Mouse (Mus musculus): ENCODE data around the gene 9130023H24Rik. TPM values are rescaled to one million over a fixed set of nuclear protein-coding genes. Genes with fewer than 3 reads are reported as not detected.

The 9130023H24Rik gene
- polyA plus RNA-seq, 1 experiment from 2014 or later: 6.5 TPM

DNA sequence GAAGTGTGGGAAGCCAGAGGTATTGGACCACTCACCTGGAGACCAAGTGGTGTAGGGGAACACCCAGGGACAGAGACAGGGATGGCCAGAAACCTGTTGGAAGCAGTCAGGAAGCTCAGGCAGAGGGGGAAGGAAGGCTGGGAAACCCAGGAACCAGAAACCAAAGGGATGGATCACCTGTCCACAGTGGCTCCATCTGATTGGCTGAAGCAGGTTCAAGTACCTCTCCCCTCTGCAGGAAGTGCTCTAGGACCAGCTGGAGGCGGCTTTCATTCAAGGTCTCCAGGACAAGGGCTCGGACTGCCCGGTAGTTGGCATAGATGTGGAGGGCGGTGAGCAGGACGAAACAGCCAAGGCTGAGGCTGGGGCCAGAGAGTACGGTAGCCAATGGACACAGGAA is 38.2 kb upstream of the 9130023H24Rik start:
- Histone ChIP-seq H3K27me3 (replicated peaks; ENCODE audit: insufficient read depth, low read length) (no peaks in the 10 kb centered on the region), H3K27ac (ENCODE audit: low read length) (no peak overlapping the region), H3K4me2 (replicated peaks; ENCODE audit: low read depth, low read length) (no peak overlapping the region), H3K9ac (replicated peaks; ENCODE audit: low read depth) (no peak overlapping the region), H3K4me3 (ENCODE audit: low read depth, low read length) (no peak overlapping the region), H3K4me1 (ENCODE audit: insufficient read depth, low read depth, low read length) (peaks cover 3% of the 10 kb centered on the region; the same call in 1 of the 2 replicates), H3K9me3 (ENCODE audit: low read length) (no peaks in the 10 kb centered on the region), H3K36me3 (ENCODE audit: insufficient read depth, low read length) (peaks cover 42% of the 10 kb centered on the region)
- TF ChIP-seq EP300 (IDR thresholded peaks at IDR 0.05): no peak
- TF ChIP-seq CTCF (IDR thresholded peaks at IDR 0.05): no peak
- WGBS: 92% methylated on average over 6 of the region's 6 CpGs
- DNase-seq (ENCODE audit: low spot score): no peak
- no peak for ATAC-seq

DNA sequence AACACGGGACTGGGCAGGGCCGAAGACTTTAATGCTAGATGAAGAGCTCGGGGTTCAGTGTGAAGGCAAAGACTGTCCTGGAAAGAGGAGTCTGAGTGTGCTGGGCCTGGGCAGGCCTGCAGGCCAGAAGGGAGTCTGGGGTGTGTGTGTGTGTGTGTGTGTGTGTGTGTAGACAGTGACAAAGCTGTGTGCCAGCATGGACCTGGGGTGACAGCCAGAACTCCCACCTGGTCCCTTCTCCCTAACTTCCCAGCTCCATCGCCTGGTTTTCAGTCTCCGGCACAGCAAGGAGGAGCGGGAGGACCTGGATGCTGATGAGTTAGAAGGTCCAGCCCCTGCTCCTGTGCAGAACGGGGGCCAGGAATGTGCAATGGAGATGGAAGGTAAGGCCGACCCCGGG is 33.7 kb upstream of the 9130023H24Rik start:
- ATAC-seq: no peak
- Histone ChIP-seq H3K9ac (replicated peaks; ENCODE audit: low read depth) (no peak overlapping the region), H3K36me3 (ENCODE audit: insufficient read depth, low read length) (peaks cover 32% of the 10 kb centered on the region), H3K4me3 (ENCODE audit: low read depth, low read length) (no peak overlapping the region), H3K27ac (ENCODE audit: low read length) (no peak overlapping the region), H3K4me1 (ENCODE audit: insufficient read depth, low read depth, low read length) (no peaks in the 10 kb centered on the region), H3K4me2 (replicated peaks; ENCODE audit: low read depth, low read length) (no peak overlapping the region), H3K27me3 (replicated peaks; ENCODE audit: insufficient read depth, low read length) (no peaks in the 10 kb centered on the region), H3K9me3 (ENCODE audit: low read length) (no peaks in the 10 kb centered on the region)
- no peak for DNase-seq (ENCODE audit: low spot score)
- WGBS: 88% methylated on average over 9 of the region's 9 CpGs
- no peak for TF ChIP-seq CTCF (IDR thresholded peaks at IDR 0.05)
- TF ChIP-seq EP300 (IDR thresholded peaks at IDR 0.05): no peak

DNA sequence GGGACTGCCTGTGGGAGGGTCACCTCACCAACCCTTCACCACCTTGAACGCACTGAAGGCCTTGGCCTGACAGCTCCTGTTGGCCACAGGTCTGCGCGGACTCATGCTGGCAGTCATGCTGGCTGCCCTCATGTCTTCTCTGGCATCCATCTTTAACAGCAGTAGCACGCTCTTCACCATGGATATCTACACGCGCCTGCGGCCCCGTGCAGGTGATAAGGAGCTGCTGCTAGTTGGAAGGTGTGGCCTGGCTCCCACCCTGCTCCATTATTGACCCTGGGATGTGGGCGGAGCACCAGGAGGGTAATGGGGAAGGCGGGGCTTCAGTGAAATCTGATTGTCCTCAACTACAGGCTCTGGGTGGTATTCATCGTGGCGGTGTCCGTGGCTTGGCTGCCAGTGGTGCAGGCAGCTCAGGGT is 32.6 kb upstream of the 9130023H24Rik start:
- H3K4me2 ChIP-seq (replicated peaks; ENCODE audit: low read depth, low read length): no peak overlapping the region
- TF ChIP-seq CTCF (IDR thresholded peaks at IDR 0.05) (no peak), EP300 (IDR thresholded peaks at IDR 0.05) (no peak)
- ATAC-seq (0 out of 2 replicates have a peak, but pooled peaks have one; percentile 28), DNase-seq (ENCODE audit: low spot score) (no peak)
- no peak overlapping the region for H3K4me3 ChIP-seq (ENCODE audit: low read depth, low read length)
- H3K27me3 ChIP-seq (replicated peaks; ENCODE audit: insufficient read depth, low read length): no peaks in the 10 kb centered on the region
- no peaks in the 10 kb centered on the region for H3K9me3 ChIP-seq (ENCODE audit: low read length)
- WGBS: 42% methylated on average over 13 of the region's 13 CpGs
- H3K4me1 ChIP-seq (ENCODE audit: insufficient read depth, low read depth, low read length): no peaks in the 10 kb centered on the region
- no peak overlapping the region for H3K9ac ChIP-seq (replicated peaks; ENCODE audit: low read depth)
- H3K36me3 ChIP-seq (ENCODE audit: insufficient read depth, low read length): peaks cover 23% of the 10 kb centered on the region
- no peak overlapping the region for H3K27ac ChIP-seq (ENCODE audit: low read length)

DNA sequence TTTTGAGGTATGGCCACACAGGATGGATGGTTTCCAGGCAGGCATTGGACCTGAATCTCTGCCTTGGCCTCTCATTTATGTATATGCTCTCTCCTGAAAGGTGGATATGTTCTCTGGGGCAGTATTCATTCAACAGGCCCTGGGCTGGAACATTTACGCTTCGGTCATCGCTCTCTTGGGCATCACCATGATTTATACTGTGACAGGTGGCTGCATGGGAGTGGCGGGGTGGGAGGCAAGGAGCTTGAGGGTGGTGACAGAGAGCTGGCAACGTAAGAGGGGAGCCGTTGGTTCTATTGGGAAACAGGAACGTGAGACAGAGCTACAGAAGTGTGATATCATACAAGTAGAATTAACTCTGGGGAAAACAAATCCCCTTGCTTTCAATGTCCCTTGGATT is 30.0 kb upstream of the 9130023H24Rik start:
- no peak for ATAC-seq
- H3K27me3 ChIP-seq (replicated peaks; ENCODE audit: insufficient read depth, low read length): no peaks in the 10 kb centered on the region
- TF ChIP-seq EP300 (IDR thresholded peaks at IDR 0.05): no peak
- no peak for TF ChIP-seq CTCF (IDR thresholded peaks at IDR 0.05)
- no peak overlapping the region for H3K4me3 ChIP-seq (ENCODE audit: low read depth, low read length)
- H3K9me3 ChIP-seq (ENCODE audit: low read length): no peaks in the 10 kb centered on the region
- no peak overlapping the region for H3K27ac ChIP-seq (ENCODE audit: low read length)
- WGBS: 79% methylated on average over 7 of the region's 7 CpGs
- DNase-seq (ENCODE audit: low spot score): no peak
- no peaks in the 10 kb centered on the region for H3K4me1 ChIP-seq (ENCODE audit: insufficient read depth, low read depth, low read length)
- H3K4me2 ChIP-seq (replicated peaks; ENCODE audit: low read depth, low read length): no peak overlapping the region
- no peak overlapping the region for H3K9ac ChIP-seq (replicated peaks; ENCODE audit: low read depth)
- H3K36me3 ChIP-seq (ENCODE audit: insufficient read depth, low read length): peaks cover 14% of the 10 kb centered on the region; the same call in 1 of the 2 replicates

DNA sequence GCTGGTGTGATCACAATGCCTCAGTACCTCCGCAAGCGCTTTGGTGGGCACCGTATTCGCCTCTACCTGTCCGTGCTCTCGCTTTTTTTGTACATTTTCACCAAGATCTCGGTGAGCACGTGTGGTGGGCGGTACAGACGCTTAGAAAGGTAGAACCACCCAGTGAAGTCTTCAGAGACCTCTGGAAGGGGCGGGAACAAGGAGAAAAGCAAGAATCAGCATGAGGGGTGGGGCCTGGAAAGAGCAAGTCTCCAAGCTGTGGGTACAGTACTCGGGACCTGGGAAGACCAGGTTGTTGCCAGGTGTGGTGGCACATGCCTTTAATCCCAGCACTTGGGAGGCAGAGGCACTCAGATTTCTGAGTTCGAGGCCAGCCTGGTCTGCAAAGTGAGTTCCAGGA is 29.6 kb upstream of the 9130023H24Rik start:
- Histone ChIP-seq H3K4me3 (ENCODE audit: low read depth, low read length) (no peak overlapping the region), H3K9me3 (ENCODE audit: low read length) (no peaks in the 10 kb centered on the region), H3K4me1 (ENCODE audit: insufficient read depth, low read depth, low read length) (no peaks in the 10 kb centered on the region), H3K4me2 (replicated peaks; ENCODE audit: low read depth, low read length) (no peak overlapping the region), H3K36me3 (ENCODE audit: insufficient read depth, low read length) (peaks cover 14% of the 10 kb centered on the region; the same call in 1 of the 2 replicates), H3K27ac (ENCODE audit: low read length) (no peak overlapping the region), H3K27me3 (replicated peaks; ENCODE audit: insufficient read depth, low read length) (no peaks in the 10 kb centered on the region), H3K9ac (replicated peaks; ENCODE audit: low read depth) (no peak overlapping the region)
- whole genome bisulfite sequencing: 59% methylated on average over 13 of the region's 13 CpGs
- no peak for DNase-seq (ENCODE audit: low spot score)
- ATAC-seq: no peak
- TF ChIP-seq EP300 (IDR thresholded peaks at IDR 0.05) (no peak), CTCF (IDR thresholded peaks at IDR 0.05) (no peak)

DNA sequence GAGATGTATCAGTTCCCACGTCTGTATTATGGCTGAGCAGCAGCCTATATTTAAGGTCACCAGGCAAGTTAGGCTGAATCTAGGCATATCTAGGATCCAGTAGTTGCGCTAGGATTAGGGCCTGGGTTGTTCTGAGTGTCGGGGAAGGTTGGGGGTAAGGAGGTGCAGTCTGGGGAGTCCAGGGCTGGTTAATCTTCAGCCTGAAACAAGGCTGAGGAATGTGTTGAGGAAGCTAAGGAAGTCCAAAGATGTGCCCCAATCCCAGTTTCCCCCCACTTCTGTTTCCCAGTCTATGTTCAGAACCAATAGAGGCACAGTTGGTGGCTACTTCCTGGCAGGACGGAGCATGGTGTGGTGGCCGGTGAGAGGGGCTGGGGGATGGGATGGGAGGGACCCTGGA is 28.2 kb upstream of the 9130023H24Rik start:
- ATAC-seq (no peak), DNase-seq (ENCODE audit: low spot score) (no peak)
- Histone ChIP-seq H3K4me2 (replicated peaks; ENCODE audit: low read depth, low read length) (no peak overlapping the region), H3K4me3 (ENCODE audit: low read depth, low read length) (no peak overlapping the region), H3K27me3 (replicated peaks; ENCODE audit: insufficient read depth, low read length) (no peaks in the 10 kb centered on the region), H3K27ac (ENCODE audit: low read length) (no peak overlapping the region), H3K9me3 (ENCODE audit: low read length) (no peaks in the 10 kb centered on the region), H3K36me3 (ENCODE audit: insufficient read depth, low read length) (peaks cover 1% of the 10 kb centered on the region; the same call in 1 of the 2 replicates), H3K4me1 (ENCODE audit: insufficient read depth, low read depth, low read length) (no peaks in the 10 kb centered on the region), H3K9ac (replicated peaks; ENCODE audit: low read depth) (no peak overlapping the region)
- WGBS: 67% methylated on average over 3 of the region's 5 CpGs
- TF ChIP-seq EP300 (IDR thresholded peaks at IDR 0.05): no peak
- no peak for TF ChIP-seq CTCF (IDR thresholded peaks at IDR 0.05)

DNA sequence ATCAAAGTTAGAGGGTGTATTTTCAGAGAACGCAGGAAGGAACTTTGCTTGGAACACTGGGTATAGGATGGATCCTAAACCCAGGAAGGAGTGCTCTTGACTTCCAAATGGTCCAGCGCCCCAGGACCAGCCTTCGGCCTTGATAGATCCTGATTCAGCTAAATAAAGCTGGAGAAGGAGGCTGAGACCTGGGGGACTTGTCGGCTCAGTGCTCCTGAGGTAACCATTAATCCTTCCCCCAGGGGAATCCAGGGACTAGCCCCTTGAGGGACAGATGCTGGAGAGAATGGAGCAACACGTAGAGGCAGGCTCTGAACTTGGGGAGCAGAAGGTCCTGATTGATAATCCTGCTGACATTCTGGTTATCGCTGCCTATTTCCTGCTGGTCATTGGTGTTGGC is 27.6 kb upstream of the 9130023H24Rik start, which contains the start of gene Slc5a2:
Slc5a2 (plus strand) TSS at position 247 of the 400 bp plus-strand sequence.
- H3K4me1 ChIP-seq (ENCODE audit: insufficient read depth, low read depth, low read length): no peaks in the 10 kb centered on the region

More for the DNA sequence above, 27.6 kb upstream of the 9130023H24Rik start, which contains the start of gene Slc5a2:
- no peak for ATAC-seq
- Histone ChIP-seq H3K36me3 (ENCODE audit: insufficient read depth, low read length) (no peaks in the 10 kb centered on the region), H3K9ac (replicated peaks; ENCODE audit: low read depth) (no peak within 1 kb of the TSS), H3K27me3 (replicated peaks; ENCODE audit: insufficient read depth, low read length) (no peaks in the 10 kb centered on the region), H3K4me2 (replicated peaks; ENCODE audit: low read depth, low read length) (no peak within 1 kb of the TSS), H3K9me3 (ENCODE audit: low read length) (no peaks in the 10 kb centered on the region), H3K27ac (ENCODE audit: low read length) (no peak within 1 kb of the TSS), H3K4me3 (ENCODE audit: low read depth, low read length) (no peak within 1 kb of the TSS)
- no peak for DNase-seq (ENCODE audit: low spot score)
- WGBS: 74% methylated on average over 6 of the region's 6 CpGs
- TF ChIP-seq EP300 (IDR thresholded peaks at IDR 0.05) (no peak), CTCF (IDR thresholded peaks at IDR 0.05) (no peak)
